Mouse (Mus musculus) neutrophil, adult 65 days (primary cell): ENCODE results near the gene Prkra. TPM values are rescaled to one million over a fixed set of nuclear protein-coding genes. Genes with fewer than 3 reads are reported as not detected.

Source experiments
- total RNA-seq: library from RNA; stranded (reverse); gene quantifications from 2 replicates; pipeline ENCODE4 v1.2.4, GENCODE M21; 2023

Gene Prkra
- 8.5 and 8.6 TPM in 2 replicates for total RNA-seq

GRCm38 (mm10) chr2:76647883-76648570 lies at the start of gene Prkra, which contains the start of gene Pjvk:
Gene Prkra (minus strand): TSS chr2:76648015.
Gene Pjvk (plus strand): TSS chr2:76648476.

GRCm38 (mm10) chr2:76674725-76675427 lies 27.1 kb upstream of the Prkra start, which contains the start of gene Plekha3:
Gene Plekha3 (plus strand): TSS chr2:76675281.

GRCm38 (mm10) chr2:76672966-76673392 lies 25.2 kb upstream of the Prkra start, which contains the start of gene Fkbp7:
Gene Fkbp7 (minus strand): TSS chr2:76673116.

Other genes starting within 250 kb of the Prkra start
- gene Osbpl6, start 241.5 kb downstream of the Prkra start, total RNA-seq, result not detected in 2 replicates
- not detected in 2 replicates for gene Pjvk, start 461 bp upstream of the Prkra start, total RNA-seq
- 1.9 and 2.7 TPM in 2 replicates for gene Fkbp7, start 25.1 kb upstream of the Prkra start, total RNA-seq
- gene Plekha3, start 27.3 kb upstream of the Prkra start, total RNA-seq, result 7.7 and 12.1 TPM in 2 replicates